Mouse (Mus musculus) kidney, adult 2 months (tissue): ENCODE data around the gene Magi1. TPM values are rescaled to one million over a fixed set of nuclear protein-coding genes. Genes with fewer than 3 reads are reported as not detected.

Experiments
- DNase-seq: peaks from one replicate; pipeline ENCODE4 v3.0.0; 2021
- H3K27ac ChIP-seq: fragments of 200-500 bp; 2 replicates; pipeline ENCODE4 v1.5.1; 2012; ENCODE audit warnings: low read depth, low read length, control low read depth, inconsistent platforms; ENCODE audit not compliant: insufficient read depth
- H3K27me3 ChIP-seq: fragments of 200-500 bp; replicated peaks from 2 replicates; pipeline ENCODE4 v1.6.1; 2012; ENCODE audit warnings: mild to moderate bottlenecking, moderate library complexity, low read length, inconsistent platforms; ENCODE audit not compliant: control insufficient read depth, insufficient read depth
- H3K36me3 ChIP-seq: fragments of 200-500 bp; 2 replicates; pipeline ENCODE4 v1.6.1; 2012; ENCODE audit warnings: mild to moderate bottlenecking, moderate library complexity, low read length, inconsistent platforms; ENCODE audit not compliant: control insufficient read depth, insufficient read depth
- H3K4me1 ChIP-seq: fragments of 200-500 bp; 2 replicates; pipeline ENCODE4 v1.6.1; 2011; ENCODE audit warnings: low read length; ENCODE audit not compliant: control insufficient read depth, insufficient read depth
- H3K4me3 ChIP-seq: fragments of 200-500 bp; 2 replicates; pipeline ENCODE4 v1.5.1; 2011; ENCODE audit warnings: mild to moderate bottlenecking, low read depth, low read length, control low read depth; ENCODE audit not compliant: insufficient read depth
- CTCF ChIP-seq: fragments of 200-500 bp; conservative IDR thresholded peaks from 2 replicates; pipeline ENCODE4 v1.5.1; 2011; ENCODE audit warnings: low read depth, mild to moderate bottlenecking, control low read depth, low read length, moderate library complexity, mixed read lengths; ENCODE audit not compliant: insufficient read depth, insufficient read length
- POLR2A ChIP-seq: fragments of 200-500 bp; IDR thresholded peaks from one replicate; pipeline ENCODE4 v1.6.1; 2011; ENCODE audit warnings: low read depth, low read length, control low read depth
- WGBS: fragments of 180-500 bp; shearing (Covaris S2); methylation state at CpG from one replicate; pipeline ENCODE4 v1.1.7; 2018; 5-methylcytosine and 5-hydroxymethylcytosine counted together
- polyA plus RNA-seq: library from polyadenylated mRNA; depleted of rRNA; stranded (reverse); fragments of >200 nt; gene quantifications from 2 replicates; pipeline ENCODE4 v1.2.3, GENCODE M21; 2012

Magi1 gene
- polyA plus RNA-seq, 1 experiment = 6.1 TPM

DNA sequence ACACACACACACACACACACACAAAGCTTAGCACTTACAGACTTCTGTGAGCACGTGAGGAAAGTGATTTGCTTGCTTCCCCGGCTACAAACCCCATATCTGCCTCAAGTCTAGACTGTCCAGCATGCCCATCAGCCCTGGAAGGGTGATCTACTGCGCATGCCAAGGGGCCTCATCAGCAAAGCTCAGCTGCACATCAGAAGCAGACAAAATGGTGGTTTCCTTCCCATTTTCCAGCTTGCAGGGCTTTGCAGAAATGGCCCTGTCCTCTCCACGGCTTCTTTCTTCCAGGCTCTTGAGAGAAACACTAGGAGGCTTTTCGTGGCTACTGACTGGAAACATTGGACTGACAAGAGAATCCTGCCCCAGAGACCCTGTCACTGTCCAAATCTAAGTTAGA is 149.6 kb downstream of the Magi1 start:
- Histone ChIP-seq H3K27ac (no peak overlapping the region), H3K36me3 (no peaks in the 10 kb centered on the region), H3K4me1 (0 out of 2 replicates have a peak, but pooled peaks cover 4% of the 10 kb centered on the region), H3K4me3 (no peak overlapping the region), H3K27me3 (no peaks in the 10 kb centered on the region)
- 94% methylated on average over 5 of the region's 5 CpGs for WGBS
- DNase-seq = no peak
- TF ChIP-seq CTCF (no peak), POLR2A (no peak)

DNA sequence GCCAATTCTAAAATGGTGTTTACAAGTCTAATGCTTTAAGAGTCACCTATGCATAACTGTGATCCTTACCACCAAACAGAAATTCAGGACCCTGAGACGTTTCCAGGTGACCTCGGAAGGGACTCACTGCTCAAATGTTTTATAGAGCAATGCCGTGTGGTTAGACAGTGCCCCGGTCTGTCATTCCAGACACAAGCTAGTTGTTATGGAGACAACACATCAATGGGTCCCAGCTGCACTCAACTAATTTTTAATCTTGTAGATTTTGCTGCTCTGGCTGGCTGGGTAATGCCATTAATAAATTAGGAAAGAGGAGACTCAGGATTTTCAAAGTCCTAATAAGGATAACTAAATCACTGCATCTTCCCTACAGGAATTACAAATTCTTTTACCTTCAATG is 151.7 kb downstream of the Magi1 start:
- TF ChIP-seq CTCF (no peak), POLR2A (no peak)
- WGBS = 58% methylated on average over 4 of the region's 4 CpGs
- H3K27me3 ChIP-seq = no peaks in the 10 kb centered on the region
- no peak overlapping the region for H3K27ac ChIP-seq
- no peaks in the 10 kb centered on the region for H3K36me3 ChIP-seq
- no peak overlapping the region for H3K4me3 ChIP-seq
- no peak for DNase-seq
- H3K4me1 ChIP-seq = peaks cover 9% of the 10 kb centered on the region; the same call in 1 of the 2 replicates

DNA sequence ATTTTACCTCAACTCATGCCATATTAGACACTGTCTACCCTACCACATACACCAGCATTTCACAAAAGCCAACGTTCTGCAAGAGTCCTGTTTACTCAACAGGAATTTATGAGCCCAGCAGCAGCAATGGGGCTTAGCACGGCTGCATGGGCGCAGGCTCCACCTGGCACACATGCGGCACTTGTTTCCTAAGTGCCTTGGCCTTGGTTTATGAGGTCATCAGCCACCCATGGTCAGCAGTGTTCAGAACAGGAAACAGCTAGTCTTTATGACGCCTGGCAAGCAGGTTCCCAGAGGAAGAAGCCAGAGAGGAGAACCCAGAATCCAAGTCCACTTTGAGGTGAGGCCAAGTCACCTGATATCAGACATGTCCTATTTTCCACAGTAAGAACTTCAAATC is 153.3 kb downstream of the Magi1 start:
- Histone ChIP-seq H3K27me3 (no peaks in the 10 kb centered on the region), H3K4me3 (no peak overlapping the region), H3K4me1 (peaks cover 11% of the 10 kb centered on the region; the same call in 1 of the 2 replicates), H3K36me3 (no peaks in the 10 kb centered on the region), H3K27ac (no peak overlapping the region)
- WGBS = 37% methylated on average over 5 of the region's 5 CpGs
- TF ChIP-seq CTCF (no peak), POLR2A (no peak)
- DNase-seq = peak; percentile 49

DNA sequence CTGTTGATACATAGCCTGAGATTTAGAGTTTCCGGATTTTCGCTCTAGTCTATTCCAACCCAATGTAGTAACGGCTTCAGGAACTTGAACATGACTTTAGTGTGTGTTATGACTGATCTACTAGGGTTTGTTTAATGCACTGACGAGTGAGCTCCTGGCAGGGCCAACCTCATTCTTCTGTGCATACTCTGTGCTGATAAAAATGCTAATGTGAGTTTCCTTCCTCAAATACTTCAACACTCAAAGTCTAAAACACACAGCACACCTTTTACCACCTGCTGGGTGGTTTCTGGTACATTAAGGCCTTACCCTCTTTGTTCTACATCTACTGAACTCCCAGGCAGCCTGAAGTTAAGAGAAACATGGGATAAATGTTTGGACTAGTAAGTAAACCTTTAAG is 157.0 kb downstream of the Magi1 start:
- no peak overlapping the region for H3K4me3 ChIP-seq
- H3K27me3 ChIP-seq = no peaks in the 10 kb centered on the region
- H3K27ac ChIP-seq = no peak overlapping the region
- H3K4me1 ChIP-seq = peaks cover 11% of the 10 kb centered on the region; the same call in 1 of the 2 replicates
- 71% methylated on average over 4 of the region's 4 CpGs for WGBS
- DNase-seq = no peak
- TF ChIP-seq CTCF = no peak
- TF ChIP-seq POLR2A = no peak
- H3K36me3 ChIP-seq = no peaks in the 10 kb centered on the region

DNA sequence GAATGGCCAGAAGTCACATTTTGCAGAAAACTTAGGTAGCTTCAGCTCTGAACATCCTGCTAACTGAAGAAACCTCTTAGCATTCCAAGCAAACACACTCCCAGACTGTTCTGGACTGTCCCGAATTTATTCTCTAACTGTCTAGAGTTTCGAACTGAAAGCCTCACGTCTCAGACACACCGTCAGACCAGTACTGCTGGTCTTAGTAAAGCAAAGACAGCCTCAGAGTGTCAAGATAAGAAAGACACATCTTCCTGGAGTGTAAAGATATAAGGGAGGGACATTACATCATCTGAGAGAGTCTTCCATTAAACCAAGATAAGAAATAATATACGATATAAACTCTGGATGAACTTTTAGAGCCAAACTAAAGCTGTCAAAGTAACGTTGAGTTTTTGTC is 158.6 kb downstream of the Magi1 start:
- no peaks in the 10 kb centered on the region for H3K36me3 ChIP-seq
- H3K27me3 ChIP-seq = no peaks in the 10 kb centered on the region
- H3K4me3 ChIP-seq = no peak overlapping the region
- no peak for DNase-seq
- 64% methylated on average over 6 of the region's 6 CpGs for WGBS
- H3K4me1 ChIP-seq = peaks cover 11% of the 10 kb centered on the region; the same call in 1 of the 2 replicates
- no peak for TF ChIP-seq POLR2A
- TF ChIP-seq CTCF = no peak
- no peak overlapping the region for H3K27ac ChIP-seq

- H3K36me3 ChIP-seq = no peaks in the 10 kb centered on the region
- no peak for DNase-seq
- TF ChIP-seq CTCF (no peak), POLR2A (no peak)
- H3K27me3 ChIP-seq = no peaks in the 10 kb centered on the region
- WGBS = 55% methylated on average over 2 of the region's 2 CpGs
- no peak overlapping the region for H3K27ac ChIP-seq
- H3K4me3 ChIP-seq = no peak overlapping the region
- peaks cover 7% of the 10 kb centered on the region; the same call in 1 of the 2 replicates for H3K4me1 ChIP-seq
Observed at GRCm38 (mm10) chr6:94124279-94124678, 159.4 kb downstream of the Magi1 start.

GRCm38 (mm10) chr6:94122566-94123150 is 161.1 kb downstream of the Magi1 start:
- WGBS = 79% methylated on average over 8 of the region's 8 CpGs
- Histone ChIP-seq H3K36me3 (no peaks in the 10 kb centered on the region), H3K27me3 (no peaks in the 10 kb centered on the region), H3K27ac (no peak overlapping the region), H3K4me1 (peaks cover 7% of the 10 kb centered on the region; the same call in 1 of the 2 replicates), H3K4me3 (no peak overlapping the region)
- DNase-seq = no peak
- no peak for TF ChIP-seq CTCF
- TF ChIP-seq POLR2A = no peak
